Mouse (Mus musculus) liver, embryonic 11.5 days (tissue): ENCODE measurements at regions not wholly inside any gene's neighbourhood (a gene's known extent, or its start where the extent isn't known, plus 50 kb on each side); places are given as distances from the start of the nearest gene placed in this dataset.

Source experiments
- ATAC-seq: fragments of 200-750 bp; cut with Nextera tagmentation; replicated peaks from 2 replicates; pipeline ENCODE4 v1.8.0; 2017; ENCODE audit warnings: moderate number of reproducible peaks, mild to moderate bottlenecking, moderate TSS enrichment, moderate library complexity; ENCODE audit not compliant: low FRiP score
- DNase-seq: peaks from one replicate; pipeline ENCODE4 v3.0.0-alpha.2; 2017; ENCODE audit warnings: low spot score
- H3K27ac ChIP-seq: fragments of 300-500 bp; sonication (generic); 2 replicates; pipeline ENCODE4 v1.5.1; 2014; ENCODE audit warnings: mild to moderate bottlenecking, low read depth, low read length, control low read depth
- H3K27me3 ChIP-seq: fragments of 300-500 bp; sonication (generic); replicated peaks from 2 replicates; pipeline ENCODE4 v1.6.1; 2014; ENCODE audit warnings: low read length, mixed read lengths; ENCODE audit not compliant: control insufficient read depth, insufficient read depth
- H3K36me3 ChIP-seq: fragments of 300-500 bp; sonication (generic); 2 replicates; pipeline ENCODE4 v1.6.1; 2014; ENCODE audit warnings: mild to moderate bottlenecking, low read length, moderate library complexity, mixed read lengths; ENCODE audit not compliant: control insufficient read depth, insufficient read depth
- H3K4me1 ChIP-seq: fragments of 300-500 bp; sonication (generic); replicated peaks from 2 replicates; pipeline ENCODE4 v1.6.1; 2014; ENCODE audit warnings: low read length, mixed read lengths; ENCODE audit not compliant: control insufficient read depth, insufficient read depth
- H3K4me2 ChIP-seq: fragments of 300-500 bp; sonication (generic); 2 replicates; pipeline ENCODE4 v1.6.1; 2014; ENCODE audit warnings: mild to moderate bottlenecking, control low read depth, moderate library complexity
- H3K4me3 ChIP-seq: fragments of 300-500 bp; sonication (generic); 2 replicates; pipeline ENCODE4 v1.5.1; 2014; ENCODE audit warnings: low read depth, low read length, control low read depth
- H3K9ac ChIP-seq: fragments of 300-500 bp; sonication (generic); 2 replicates; pipeline ENCODE4 v1.6.1; 2014; ENCODE audit warnings: low read depth, low read length, control low read depth
- H3K9me3 ChIP-seq: fragments of 300-500 bp; sonication (generic); 2 replicates; pipeline ENCODE4 v1.6.1; 2016; ENCODE audit warnings: low read length, inconsistent platforms, mixed read lengths; ENCODE audit not compliant: control insufficient read depth
- WGBS: fragments of 180-500 bp; shearing (Covaris S2); extraction: QIAGEN DNeasy Blood & Tissue Kit; methylation state at CpG from one replicate; pipeline ENCODE4 v1.1.7; 2014; 5-methylcytosine and 5-hydroxymethylcytosine counted together

- 74% methylated on average over 7 of the region's 7 CpGs for WGBS
- Histone ChIP-seq H3K4me3 (no peak overlapping the region), H3K27me3 (no peaks in the 10 kb centered on the region), H3K9ac (no peak overlapping the region), H3K36me3 (no peaks in the 10 kb centered on the region), H3K4me2 (no peak overlapping the region), H3K27ac (no peak overlapping the region), H3K9me3 (no peaks in the 10 kb centered on the region), H3K4me1 (no peaks in the 10 kb centered on the region)
- DNase-seq (no peak), ATAC-seq (no peak)
Observed at GRCm38 (mm10) chr7:70690845-70691244, 324.3 kb upstream of the Nr2f2 start.

GRCm38 (mm10) chr7:70669065-70669464 is 302.5 kb upstream of the Nr2f2 start:
- H3K9ac ChIP-seq = no peak overlapping the region
- WGBS = 60% methylated on average over 2 of the region's 2 CpGs
- no peaks in the 10 kb centered on the region for H3K4me1 ChIP-seq
- no peak for ATAC-seq
- no peak for DNase-seq
- H3K27ac ChIP-seq = no peak overlapping the region
- no peaks in the 10 kb centered on the region for H3K9me3 ChIP-seq
- no peaks in the 10 kb centered on the region for H3K36me3 ChIP-seq
- H3K4me2 ChIP-seq = no peak overlapping the region
- H3K27me3 ChIP-seq = no peaks in the 10 kb centered on the region
- no peak overlapping the region for H3K4me3 ChIP-seq

GRCm38 (mm10) chr7:70660162-70660561 is 293.6 kb upstream of the Nr2f2 start:
- no peaks in the 10 kb centered on the region for H3K27me3 ChIP-seq
- no peak for DNase-seq
- no peak overlapping the region for H3K4me3 ChIP-seq
- no peaks in the 10 kb centered on the region for H3K36me3 ChIP-seq
- H3K9ac ChIP-seq = no peak overlapping the region
- WGBS = 74% methylated on average over 5 of the region's 5 CpGs
- no peaks in the 10 kb centered on the region for H3K9me3 ChIP-seq
- no peak for ATAC-seq
- H3K4me2 ChIP-seq = no peak overlapping the region
- H3K27ac ChIP-seq = no peak overlapping the region
- H3K4me1 ChIP-seq = no peaks in the 10 kb centered on the region

- H3K27me3 ChIP-seq = no peaks in the 10 kb centered on the region
- WGBS = 52% methylated on average over 8 of the region's 8 CpGs
- H3K36me3 ChIP-seq = no peaks in the 10 kb centered on the region
- H3K4me3 ChIP-seq = no peak overlapping the region
- no peak overlapping the region for H3K9ac ChIP-seq
- H3K4me1 ChIP-seq = no peaks in the 10 kb centered on the region
- H3K4me2 ChIP-seq = no peak overlapping the region
- no peak for ATAC-seq
- no peak for DNase-seq
- H3K9me3 ChIP-seq = no peaks in the 10 kb centered on the region; the same call in 1 of the 2 replicates
- no peak overlapping the region for H3K27ac ChIP-seq
Observed at GRCm38 (mm10) chr7:70649760-70650377, 283.3 kb upstream of the Nr2f2 start.

- no peaks in the 10 kb centered on the region for H3K36me3 ChIP-seq
- no peak overlapping the region for H3K27ac ChIP-seq
- no peak overlapping the region for H3K4me3 ChIP-seq
- no peaks in the 10 kb centered on the region; the same call in 1 of the 2 replicates for H3K9me3 ChIP-seq
- H3K4me1 ChIP-seq = no peaks in the 10 kb centered on the region
- 81% methylated on average over 2 of the region's 2 CpGs for WGBS
- H3K9ac ChIP-seq = no peak overlapping the region
- H3K4me2 ChIP-seq = no peak overlapping the region
- no peaks in the 10 kb centered on the region for H3K27me3 ChIP-seq
- ATAC-seq (no peak), DNase-seq (no peak)
Observed at GRCm38 (mm10) chr7:70646801-70647200, 280.3 kb upstream of the Nr2f2 start.

- DNase-seq = no peak
- Histone ChIP-seq H3K36me3 (no peaks in the 10 kb centered on the region), H3K4me2 (no peak overlapping the region), H3K4me1 (no peaks in the 10 kb centered on the region; the same call in 1 of the 2 replicates), H3K4me3 (no peak overlapping the region), H3K27me3 (no peaks in the 10 kb centered on the region), H3K9me3 (no peaks in the 10 kb centered on the region; the same call in 1 of the 2 replicates), H3K9ac (no peak overlapping the region), H3K27ac (no peak overlapping the region)
- 56% methylated on average over 9 of the region's 9 CpGs for WGBS
- no peak for ATAC-seq
Observed at GRCm38 (mm10) chr7:70643694-70644301, 277.3 kb upstream of the Nr2f2 start.

- Histone ChIP-seq H3K36me3 (no peaks in the 10 kb centered on the region), H3K9ac (no peak overlapping the region), H3K27me3 (no peaks in the 10 kb centered on the region), H3K4me3 (no peak overlapping the region), H3K9me3 (no peaks in the 10 kb centered on the region; the same call in 1 of the 2 replicates), H3K4me1 (no peaks in the 10 kb centered on the region; the same call in 1 of the 2 replicates), H3K27ac (no peak overlapping the region), H3K4me2 (no peak overlapping the region)
- ATAC-seq (no peak), DNase-seq (no peak)
- WGBS = 44% methylated on average over 1 of the region's 1 CpGs
Observed at GRCm38 (mm10) chr7:70643055-70643454, 276.5 kb upstream of the Nr2f2 start.

- ATAC-seq (no peak), DNase-seq (no peak)
- Histone ChIP-seq H3K36me3 (no peaks in the 10 kb centered on the region), H3K9me3 (no peaks in the 10 kb centered on the region; the same call in 1 of the 2 replicates), H3K4me1 (no peaks in the 10 kb centered on the region; the same call in 1 of the 2 replicates), H3K27ac (no peak overlapping the region), H3K4me2 (no peak overlapping the region), H3K9ac (no peak overlapping the region), H3K4me3 (no peak overlapping the region), H3K27me3 (no peaks in the 10 kb centered on the region)
- WGBS = 52% methylated on average over 11 of the region's 11 CpGs
Observed at GRCm38 (mm10) chr7:70641217-70641616, 274.7 kb upstream of the Nr2f2 start.

DNA sequence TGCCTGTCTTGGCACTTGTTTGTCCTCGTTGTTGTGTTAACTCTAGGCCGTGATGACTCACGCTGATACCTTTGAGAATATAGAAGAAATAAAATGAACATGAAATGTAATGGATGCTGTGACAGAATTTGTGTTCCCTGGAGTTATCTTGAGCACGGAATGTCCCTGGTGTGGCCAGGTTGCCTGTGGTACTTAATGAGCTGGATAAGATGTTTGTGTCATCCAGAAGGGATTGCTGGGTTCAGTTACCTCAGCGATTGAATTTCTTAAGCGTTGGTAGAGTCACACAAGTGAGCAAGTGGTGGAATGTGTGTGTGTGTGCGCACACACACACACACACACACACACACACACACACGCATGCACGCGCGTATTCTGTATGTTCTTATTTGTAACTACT is 274.0 kb upstream of the Nr2f2 start:
- H3K27me3 ChIP-seq = no peaks in the 10 kb centered on the region
- no peak overlapping the region for H3K4me2 ChIP-seq
- H3K27ac ChIP-seq = no peak overlapping the region
- WGBS = 82% methylated on average over 11 of the region's 11 CpGs
- no peak overlapping the region for H3K4me3 ChIP-seq
- no peaks in the 10 kb centered on the region; the same call in 1 of the 2 replicates for H3K9me3 ChIP-seq
- DNase-seq = no peak
- no peaks in the 10 kb centered on the region; the same call in 1 of the 2 replicates for H3K4me1 ChIP-seq
- ATAC-seq = no peak
- H3K36me3 ChIP-seq = no peaks in the 10 kb centered on the region
- no peak overlapping the region for H3K9ac ChIP-seq
